Mouse (Mus musculus) gastrocnemius, postnatal 14 days (tissue): ENCODE results near the gene Cyp27a1. TPM values are rescaled to one million over a fixed set of nuclear protein-coding genes. Genes with fewer than 3 reads are reported as not detected.

Experiments used
- DNase-seq: peaks from one replicate; pipeline ENCODE4 v3.0.0; 2021; ENCODE audit warnings: mixed read lengths
- intact Hi-C: fragments of 180-260 bp; cut with DNase I; formaldehyde crosslinking; loops from one replicate; pipeline ENCODE4 v1.15.1; 2025; ENCODE audit warnings: low total_unique reads
- total RNA-seq, 2 experiments: library from RNA; stranded (reverse); gene quantifications; 2 replicates each; pipeline ENCODE4 v1.2.3; 2021

Gene Cyp27a1
- total RNA-seq, 2 experiments from 2014 or later: 9.9 to 22.2 TPM

DNA sequence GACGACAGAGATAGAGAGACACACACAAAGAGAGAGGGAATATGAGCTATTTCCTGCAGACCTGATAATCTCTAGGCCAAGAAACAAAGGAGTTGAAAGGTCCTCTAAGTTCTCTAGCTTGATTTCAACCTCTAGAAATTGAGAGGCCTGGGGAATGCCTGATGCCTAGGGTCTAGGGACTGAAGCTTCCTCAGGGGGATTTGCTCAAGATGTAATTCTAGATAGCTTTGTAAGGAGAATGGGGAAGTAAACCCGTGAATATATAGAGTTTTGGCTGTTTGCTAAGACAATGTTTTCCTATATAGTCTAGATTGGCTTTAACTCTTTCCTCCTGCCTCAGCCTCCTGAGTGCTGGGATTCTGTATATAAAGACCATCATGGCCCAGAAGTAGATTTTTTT, 1.6 kb downstream of the Cyp27a1 start:
- intact Hi-C loops: no loop called here
- no peak for DNase-seq

DNA sequence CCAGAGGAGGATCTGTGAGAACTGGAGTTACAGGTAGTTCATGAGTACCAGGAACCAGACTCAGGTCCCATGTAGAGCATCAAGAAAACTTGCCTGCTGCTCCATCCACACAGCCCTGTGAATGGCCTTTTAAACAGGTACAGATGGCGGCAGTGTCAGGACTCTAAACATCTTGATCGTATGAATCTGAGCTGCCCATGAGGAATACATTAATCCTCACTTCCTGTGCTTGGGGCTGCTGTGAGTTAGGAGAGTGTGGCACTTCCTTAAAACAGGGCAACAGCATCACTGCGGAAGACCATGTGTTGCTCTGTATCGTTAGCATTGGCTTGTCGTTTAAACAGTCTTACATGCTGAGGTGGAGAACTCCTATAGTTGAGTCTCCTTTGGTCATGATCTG, 2.1 kb downstream of the Cyp27a1 start:
- intact Hi-C loops: no loop called here
- no peak for DNase-seq

GRCm38 (mm10) chr1:74715886-74716285, 2.5 kb downstream of the Cyp27a1 start:
- DNase-seq: no peak
- intact Hi-C loops: no loop called here

DNA sequence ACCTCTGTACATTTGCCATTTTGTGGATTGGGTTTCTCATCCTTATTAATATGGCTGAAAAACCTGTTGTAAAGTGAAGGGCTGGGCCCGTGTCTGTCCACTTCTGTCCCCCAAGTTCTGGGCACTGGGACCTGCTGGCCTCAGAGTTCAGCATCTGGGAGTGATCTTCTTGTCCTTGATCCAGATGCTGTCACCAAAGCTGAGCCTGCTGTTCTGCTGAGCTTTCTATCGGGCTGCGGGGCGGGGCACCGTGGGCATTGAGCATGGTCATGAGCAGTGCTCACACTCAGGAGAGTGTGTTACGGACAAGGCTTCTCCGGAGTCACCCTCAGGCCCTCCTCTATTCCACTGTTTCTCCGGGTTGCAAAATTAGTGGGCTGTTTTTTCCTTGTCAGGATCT, 4.7 kb downstream of the Cyp27a1 start:
- intact Hi-C loops: no loop called here
- no peak for DNase-seq

DNA sequence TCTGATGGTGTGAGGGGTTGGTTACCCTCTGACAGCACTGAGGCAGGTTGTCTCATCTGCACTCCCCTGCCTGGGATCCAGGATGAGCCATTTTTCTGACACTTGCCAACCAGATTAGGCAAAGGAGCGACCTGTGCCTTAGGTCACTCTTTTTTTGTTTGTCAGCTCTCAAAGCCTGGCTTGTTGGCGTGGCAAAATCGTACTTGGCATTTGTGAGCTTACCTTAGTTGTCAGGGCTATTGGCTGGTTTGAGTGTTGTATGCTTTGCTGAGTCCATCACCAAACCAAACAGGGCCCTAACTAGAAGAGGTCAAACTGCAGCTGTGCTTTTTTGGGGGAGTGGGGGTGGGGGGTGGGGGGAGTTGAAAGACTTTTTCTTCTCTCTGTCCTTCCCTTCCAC, 5.9 kb downstream of the Cyp27a1 start:
- DNase-seq: no peak
- intact Hi-C loops: no loop called here

- intact Hi-C loops: no loop called here
- DNase-seq: no peak
These were observed 8.3 kb downstream of the Cyp27a1 start for GRCm38 (mm10) chr1:74721657-74722056.

DNA sequence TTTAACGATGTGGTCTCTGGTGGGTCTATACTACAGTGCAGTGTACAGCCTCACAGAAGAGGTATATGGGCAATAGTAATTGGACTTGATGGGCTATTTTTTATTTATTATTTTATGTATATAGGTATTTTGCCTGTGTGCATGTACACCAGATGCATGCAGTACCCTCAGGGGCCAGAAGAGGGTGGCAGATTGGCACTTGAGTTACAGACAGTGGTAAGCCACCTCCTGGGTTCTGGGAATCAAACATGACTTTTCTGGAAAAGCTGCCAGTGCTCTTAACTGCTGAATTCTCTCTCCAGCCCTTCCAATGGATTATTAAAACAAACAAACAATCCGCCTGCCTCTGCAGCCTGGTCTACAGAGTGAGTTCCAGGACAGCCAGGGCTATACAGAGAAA, 10.4 kb downstream of the Cyp27a1 start:
- no peak for DNase-seq
- intact Hi-C loops: no loop called here

DNA sequence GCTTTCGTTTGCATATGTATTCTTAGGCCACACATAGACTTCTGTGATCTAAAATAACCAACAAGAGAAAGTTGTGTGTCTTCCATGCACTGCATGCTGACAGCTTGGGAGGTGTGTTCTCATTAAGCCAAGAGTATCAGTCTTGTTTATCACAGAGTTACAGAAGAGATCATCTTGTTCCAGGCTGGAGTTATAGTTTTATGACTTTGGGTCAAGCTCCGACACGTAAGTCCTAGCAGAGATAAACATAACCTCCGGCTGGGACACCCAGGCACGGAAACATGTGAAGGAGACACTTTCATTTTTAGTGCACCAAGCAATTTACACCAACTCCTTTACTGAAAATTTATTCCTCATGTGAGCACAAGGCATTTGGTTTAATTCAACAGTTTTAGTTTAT, 12.7 kb downstream of the Cyp27a1 start:
- intact Hi-C loops: no loop called here
- no peak for DNase-seq

DNA sequence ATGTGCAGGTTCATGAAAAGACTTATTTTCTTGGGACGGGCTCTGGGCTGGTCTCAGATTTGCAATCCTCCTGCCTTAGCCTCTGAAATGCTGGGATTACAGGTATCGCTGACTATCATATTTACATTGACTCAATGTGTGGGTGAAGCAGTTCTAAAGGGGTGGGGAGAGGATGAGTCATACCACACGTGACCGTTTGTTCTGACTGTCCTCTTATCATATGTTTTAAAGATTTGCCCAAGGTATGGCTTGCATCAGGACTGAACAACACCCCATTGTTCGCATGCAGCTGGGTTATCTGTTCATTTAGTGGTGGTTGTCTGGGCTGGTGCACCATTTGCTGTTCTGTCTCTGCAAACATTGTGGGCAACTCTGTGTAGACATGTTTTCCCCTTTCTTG, 13.3 kb downstream of the Cyp27a1 start:
- intact Hi-C loops: no loop called here
- DNase-seq: no peak

DNA sequence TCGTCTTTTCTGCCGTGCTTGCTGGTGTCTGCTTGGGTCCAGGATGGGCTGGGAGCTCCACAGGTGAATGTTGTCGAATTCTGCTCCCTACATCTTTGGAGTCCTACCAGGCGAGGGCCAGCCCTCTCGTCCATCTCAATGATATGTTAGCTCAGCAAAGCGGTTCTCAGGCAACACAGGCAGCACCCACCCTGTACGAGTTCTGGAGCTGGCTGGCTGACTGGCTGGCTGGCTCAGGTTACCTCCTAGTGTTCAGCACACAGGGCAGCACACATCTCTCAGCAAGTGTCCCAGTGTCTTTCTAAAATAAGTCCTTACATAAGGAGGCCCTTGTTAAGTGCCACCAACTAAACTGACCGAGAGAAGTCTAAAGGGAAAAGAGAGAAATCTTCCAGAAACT, 15.1 kb downstream of the Cyp27a1 start:
- intact Hi-C loops: no loop called here
- peak; percentile 50 for DNase-seq

GRCm38 (mm10) chr1:74736977-74737376, 23.6 kb downstream of the Cyp27a1 start:
- no peak for DNase-seq
- intact Hi-C loops: no loop called here

DNA sequence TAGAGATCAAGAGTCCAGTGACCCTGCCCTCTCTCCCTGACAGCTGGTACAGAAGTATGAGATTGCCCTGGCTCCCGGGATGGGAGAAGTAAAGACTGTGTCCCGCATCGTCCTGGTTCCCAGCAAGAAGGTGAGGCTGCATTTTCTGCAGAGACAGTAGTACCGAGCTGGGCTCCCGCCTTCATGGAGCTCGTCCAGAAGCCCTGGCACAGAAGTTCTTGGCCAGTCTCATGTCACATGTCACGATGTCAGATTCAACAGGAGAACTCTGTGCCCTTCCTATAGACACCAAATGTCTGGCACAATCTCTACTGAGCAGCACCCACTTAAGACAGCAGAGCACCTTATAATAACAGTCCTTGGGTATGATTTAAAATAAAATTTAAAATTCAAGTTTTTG, 24.1 kb downstream of the Cyp27a1 start:
- intact Hi-C loops: no loop called here

DNA sequence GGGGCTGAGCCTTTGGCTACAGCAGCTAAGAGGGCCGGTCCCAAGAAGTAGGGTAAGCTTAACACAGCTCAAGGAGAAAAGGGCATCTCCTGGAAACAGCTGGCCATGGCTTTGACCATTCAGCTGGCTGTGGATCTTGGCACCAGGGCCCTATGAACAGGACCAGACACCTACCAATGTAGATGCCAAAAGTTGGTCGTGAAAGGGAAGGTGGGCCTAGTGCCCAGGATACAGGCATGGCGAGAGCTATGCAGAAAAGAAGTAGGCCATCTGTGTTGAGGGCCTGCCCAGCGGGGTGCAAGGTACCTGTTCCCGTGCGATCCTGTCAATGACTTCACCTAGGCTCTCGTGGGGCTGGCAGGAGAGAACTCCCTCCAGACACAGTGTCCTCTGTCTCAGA, 27.5 kb downstream of the Cyp27a1 start:
- intact Hi-C loops: no loop called here
- peak; percentile 65 for DNase-seq

More for the DNA sequence above, 24.1 kb downstream of the Cyp27a1 start:
- DNase-seq: no peak

DNA sequence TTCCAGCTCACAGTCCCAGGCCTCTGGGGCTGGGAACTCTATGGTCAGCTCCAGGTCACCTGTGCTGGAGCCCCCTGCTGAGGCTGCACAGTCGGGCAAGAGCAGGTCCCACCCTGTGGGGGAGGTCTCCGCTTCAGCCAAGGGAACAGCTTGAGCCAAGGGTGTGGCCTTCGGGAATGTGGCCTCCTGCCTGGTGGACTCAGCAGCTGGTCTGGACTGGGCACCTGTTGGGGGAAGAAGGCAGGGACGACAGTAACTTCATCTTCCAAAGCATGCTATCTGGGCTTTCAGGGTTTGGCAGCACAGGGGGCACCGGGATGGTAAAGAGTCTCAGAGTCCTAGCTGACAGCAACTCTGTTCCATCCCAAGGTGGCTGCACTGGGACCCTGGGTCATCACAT, 34.0 kb downstream of the Cyp27a1 start:
- intact Hi-C loops: no loop called here
- DNase-seq: peak; percentile 60

DNA sequence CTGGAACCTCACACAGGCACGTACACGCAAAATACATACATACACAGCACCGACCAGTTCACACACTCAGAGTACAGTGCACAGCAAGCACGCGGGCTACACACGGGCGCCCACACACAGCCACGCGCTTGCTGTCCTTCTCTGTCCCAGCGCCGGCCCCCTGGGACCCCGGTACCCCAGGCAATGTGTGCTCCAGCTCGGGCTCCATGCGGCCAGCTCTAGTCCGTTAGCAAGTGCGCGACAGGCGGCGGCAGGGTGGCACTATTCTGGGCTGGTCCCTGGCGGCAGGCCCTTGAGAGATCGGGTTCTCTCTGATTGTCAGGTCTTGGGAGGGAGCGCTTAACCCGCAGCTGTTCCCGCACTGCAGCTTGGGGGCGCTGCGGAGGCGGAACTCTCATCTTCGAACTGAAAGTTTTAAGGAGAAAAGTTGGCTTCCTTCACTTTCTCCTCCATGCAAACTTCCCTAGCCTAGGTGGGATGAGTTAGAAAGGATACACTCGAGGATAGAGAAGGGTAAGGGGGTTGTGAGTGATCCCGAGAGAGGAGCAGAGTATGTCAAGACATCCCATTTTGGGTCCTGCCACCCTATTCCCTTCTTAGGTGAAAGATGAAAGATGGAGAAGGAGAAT, 35.4 kb downstream of the Cyp27a1 start, which contains the start of gene Prkag3:
TSS of gene Prkag3 (minus strand) at position 579 of the 629 bp plus-strand sequence.
- intact Hi-C loops: no loop called here
- DNase-seq: peak; percentile 88

DNA sequence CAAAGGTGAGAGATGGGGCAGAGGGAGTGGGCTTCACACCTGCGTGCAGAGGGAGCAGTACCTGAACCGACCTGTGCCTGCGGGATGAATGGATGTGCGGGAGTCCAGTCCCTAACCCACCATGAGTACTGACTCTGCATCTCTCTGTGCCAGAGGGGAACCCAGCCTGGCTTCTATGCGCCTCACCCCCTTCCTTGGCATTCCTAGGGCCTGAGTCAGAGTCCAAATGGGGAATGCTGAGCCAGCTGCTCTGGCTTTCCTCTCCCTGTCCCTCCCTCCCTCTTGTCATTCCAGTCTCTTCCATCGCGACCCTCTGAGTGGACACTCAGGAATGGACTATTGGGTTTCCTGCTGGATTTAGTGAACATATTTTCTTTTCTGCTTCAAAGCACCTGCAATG, 35.9 kb downstream of the Cyp27a1 start:
- peak; percentile 74 for DNase-seq
- intact Hi-C loops: no loop called here

GRCm38 (mm10) chr1:74750683-74751082, 37.3 kb downstream of the Cyp27a1 start:
- intact Hi-C loops: no loop called here

GRCm38 (mm10) chr1:74752150-74752549, 38.8 kb downstream of the Cyp27a1 start:
- no peak for DNase-seq
- intact Hi-C loops: no loop called here

More at GRCm38 (mm10) chr1:74750683-74751082, 37.3 kb downstream of the Cyp27a1 start:
- no peak for DNase-seq

DNA sequence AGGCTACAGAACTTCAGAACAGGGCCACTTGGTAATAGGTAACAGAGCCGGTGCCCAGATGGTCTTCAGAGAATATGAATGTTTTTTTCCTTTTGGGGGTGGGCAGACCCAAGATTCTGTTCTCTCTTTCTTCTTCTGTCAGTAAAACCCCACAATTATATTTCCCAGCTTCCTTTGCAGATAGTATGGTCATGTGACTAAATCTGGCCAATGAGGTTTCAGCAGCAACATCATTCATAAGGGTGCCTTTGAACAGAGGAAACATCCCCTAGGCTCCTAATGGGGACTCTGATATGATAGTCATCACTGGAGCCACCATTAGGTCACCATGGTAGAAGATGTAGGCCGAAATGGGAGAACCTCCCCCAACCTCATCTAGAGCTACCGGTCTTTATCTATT, 39.5 kb downstream of the Cyp27a1 start:
- DNase-seq: no peak
- intact Hi-C loops: no loop called here

GRCm38 (mm10) chr1:74753266-74753974, 40.0 kb downstream of the Cyp27a1 start:
- intact Hi-C loops: no loop called here
- DNase-seq: no peak

GRCm38 (mm10) chr1:74754175-74754785, 40.9 kb downstream of the Cyp27a1 start:
- peak; percentile 81 for DNase-seq
- intact Hi-C loops: no loop called here
